Mouse (Mus musculus): Measurements from ENCODE around the gene Ugt1a10.
"Not testable (repeated sequence)": the region's sequence is repeated elsewhere in the genome, so short reads cannot be mapped to it uniquely, and the experiment has no call there.

DNA sequence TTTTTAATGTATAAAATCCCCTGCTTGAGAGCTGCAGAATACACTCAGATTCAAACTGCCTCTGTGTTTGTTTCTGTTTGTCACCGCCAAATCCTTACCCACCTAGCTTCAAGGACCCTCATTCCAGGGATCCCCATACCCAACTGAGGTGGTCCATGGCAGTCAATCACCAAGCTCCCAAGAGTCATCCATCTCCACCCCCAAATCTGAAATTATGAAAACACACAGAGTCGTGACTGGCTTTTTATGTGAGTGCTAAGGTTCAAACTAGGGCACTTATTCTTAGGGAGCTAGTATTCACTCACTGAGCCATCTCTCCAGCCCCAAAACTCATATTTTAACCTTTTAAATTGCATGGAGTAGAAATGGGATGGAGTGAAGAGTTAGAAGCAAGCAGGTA, 170.1 kb downstream of the Ugt1a10 start:
- not testable (repeated sequence) for TF ChIP-seq CTCF, POLR2A (IDR thresholded peaks at IDR 0.05; ENCODE audit: extremely low read depth, insufficient read depth, low read length)
